Mouse (Mus musculus) kidney, adult 11 months (tissue): ENCODE results near the gene St13.

ENCODE experiments used
- DNase-seq: peaks from one replicate; pipeline ENCODE4 v3.0.0; 2022

Gene St13

GRCm38 (mm10) chr15:81313928-81314327 lies 85.9 kb downstream of the St13 start:
- DNase-seq: no peak
